Mouse (Mus musculus): ENCODE results near the gene Anapc16.

DNA sequence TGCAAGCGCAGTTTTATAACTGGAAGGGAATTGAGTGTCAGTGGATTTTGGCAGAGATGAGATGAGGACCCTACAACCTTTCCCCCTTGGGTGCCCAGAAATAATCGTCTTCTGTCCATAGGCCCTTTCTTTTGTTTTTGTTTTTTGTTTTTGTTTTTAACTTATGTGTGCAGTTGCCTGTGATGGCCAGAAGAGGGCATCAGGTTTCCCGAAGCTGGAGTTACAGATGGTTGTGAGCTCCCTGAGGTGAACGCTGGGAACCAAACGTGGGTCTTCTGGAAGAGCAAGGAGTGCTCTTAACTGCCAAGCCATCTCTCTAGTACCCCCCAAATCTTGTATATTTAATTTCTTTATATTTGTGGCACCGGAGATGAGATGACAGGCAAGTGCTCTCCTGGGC lies 36.2 kb downstream of the Anapc16 start:
- TF ChIP-seq CTCF (IDR thresholded peaks at IDR 0.05; ENCODE audit: control insufficient read depth, insufficient read depth, insufficient replicate concordance, low read depth, low read length) (peak; percentile 23; the same call in 1 of the 2 replicates), POLR2A (IDR thresholded peaks at IDR 0.05; ENCODE audit: control insufficient read depth, low read depth, low read length) (no peak)
